Mouse (Mus musculus) stomach, postnatal 0 days (tissue): Measurements from ENCODE around the gene Smad6. TPM values are rescaled to one million over a fixed set of nuclear protein-coding genes. Genes with fewer than 3 reads are reported as not detected.
A peak's percentile ranks its signal among the peaks of the same experiment; 100 is the strongest.

ENCODE experiments used
- ATAC-seq: fragments of 200-750 bp; cut with Nextera tagmentation; 2 replicates; pipeline ENCODE4 v1.8.0; 2017; ENCODE audit not compliant: low FRiP score, low TSS enrichment
- DNase-seq: peaks from one replicate; pipeline ENCODE4 v3.0.0-alpha.2; 2016; ENCODE audit warnings: low spot score
- H3K27ac ChIP-seq: fragments of 300-500 bp; sonication (generic); replicated peaks from 2 replicates; pipeline ENCODE4 v1.5.1; 2014; ENCODE audit warnings: mild to moderate bottlenecking, control low read depth
- H3K27me3 ChIP-seq: fragments of 300-500 bp; sonication (generic); 2 replicates; pipeline ENCODE4 v1.6.1; 2014; ENCODE audit warnings: low read length; ENCODE audit not compliant: control insufficient read depth, insufficient read depth
- H3K36me3 ChIP-seq: fragments of 300-500 bp; sonication (generic); 2 replicates; pipeline ENCODE4 v1.6.1; 2014; ENCODE audit warnings: low read length, mixed read lengths; ENCODE audit not compliant: control insufficient read depth, insufficient read depth
- H3K4me1 ChIP-seq: fragments of 300-500 bp; sonication (generic); replicated peaks from 2 replicates; pipeline ENCODE4 v1.6.1; 2014; ENCODE audit warnings: antibody characterized with exemption; ENCODE audit not compliant: control insufficient read depth, insufficient read depth
- H3K4me2 ChIP-seq: fragments of 300-500 bp; sonication (generic); replicated peaks from 2 replicates; pipeline ENCODE4 v1.6.1; 2014; ENCODE audit warnings: low read depth, mild to moderate bottlenecking, control low read depth, moderate library complexity
- H3K4me3 ChIP-seq: fragments of 300-500 bp; sonication (generic); 2 replicates; pipeline ENCODE4 v1.5.1; 2014; ENCODE audit warnings: low read depth, low read length, control low read depth
- H3K9ac ChIP-seq: fragments of 300-500 bp; sonication (generic); 2 replicates; pipeline ENCODE4 v1.6.1; 2014; ENCODE audit warnings: mild to moderate bottlenecking, low read length, control low read depth, mixed read lengths
- H3K9me3 ChIP-seq: fragments of 300-500 bp; sonication (generic); 2 replicates; pipeline ENCODE4 v1.6.1; 2016; ENCODE audit warnings: low read length; ENCODE audit not compliant: control insufficient read depth
- CTCF ChIP-seq: IDR thresholded peaks from 2 replicates; pipeline ENCODE4 v1.5.1; 2016; ENCODE audit warnings: antibody characterized with exemption, low read depth, mild to moderate bottlenecking, moderate library complexity
- EP300 ChIP-seq: optimal IDR thresholded peaks from 2 replicates; pipeline ENCODE3; 2016; ENCODE audit warnings: antibody characterized with exemption
- WGBS: fragments of 180-500 bp; shearing (Covaris S2); extraction: QIAGEN DNeasy Blood & Tissue Kit; methylation state at CpG from one replicate; pipeline ENCODE4 v1.1.7; 2014; 5-methylcytosine and 5-hydroxymethylcytosine counted together
- polyA plus RNA-seq: library from polyadenylated mRNA; unstranded; fragments of >200 nt; fragmentation: Nextera tagmentation; extraction: Ambion mirVana; gene quantifications from 2 replicates; pipeline ENCODE4 v1.2.1, GENCODE M21; 2015

Gene Smad6
- polyA plus RNA-seq, 1 experiment from 2014 or later, result 6.0 TPM

DNA sequence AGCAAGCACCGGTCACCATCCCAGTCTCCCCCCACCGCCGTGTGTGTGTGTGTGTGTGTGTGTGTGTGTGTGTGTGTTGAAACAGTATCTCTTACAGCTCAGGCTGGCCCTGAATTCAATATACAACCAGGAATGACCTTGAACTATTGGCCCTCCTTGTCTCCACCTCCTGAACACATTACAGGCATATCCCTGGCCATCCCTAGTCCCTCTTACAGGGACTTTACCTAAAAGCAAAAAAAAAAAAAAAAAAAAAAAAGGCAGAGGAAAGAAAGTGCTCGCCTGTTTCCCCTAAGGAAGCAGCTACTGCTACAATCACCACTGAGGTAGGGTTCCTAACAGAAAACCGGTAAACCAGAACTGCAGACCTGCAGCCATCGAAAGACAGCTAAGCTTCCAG lies 7.1 kb downstream of the Smad6 start:
- Histone ChIP-seq H3K36me3 (peaks cover 11% of the 10 kb centered on the region), H3K9me3 (no peaks in the 10 kb centered on the region), H3K4me1 (no peaks in the 10 kb centered on the region; the same call in none of the 2 replicates), H3K4me3 (no peak overlapping the region), H3K9ac (no peak overlapping the region), H3K27ac (no peak overlapping the region), H3K27me3 (no peaks in the 10 kb centered on the region), H3K4me2 (no peak overlapping the region)
- DNase-seq, result no peak
- WGBS, result 69% methylated on average over 6 of the region's 6 CpGs
- no peak for ATAC-seq
- no peak for TF ChIP-seq CTCF
- no peak for TF ChIP-seq EP300

DNA sequence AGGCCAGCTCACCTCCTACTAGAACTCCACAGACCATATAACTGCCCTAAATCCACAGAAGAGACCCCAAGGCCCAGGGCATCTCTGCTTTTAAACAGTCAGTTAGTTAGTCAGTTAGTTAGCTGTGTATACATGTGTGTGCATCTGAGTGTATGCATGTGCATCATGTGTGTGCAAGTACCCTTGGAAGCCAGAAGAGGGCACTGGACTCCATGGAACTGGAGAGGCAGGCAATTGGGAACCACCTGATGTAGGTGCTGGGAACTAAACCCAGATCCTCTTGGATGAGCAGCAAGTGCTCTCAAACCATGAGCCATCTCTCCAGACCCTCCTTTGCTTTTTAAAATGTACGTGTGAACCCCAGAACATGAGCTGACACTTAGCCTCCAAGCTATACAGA lies 10.5 kb downstream of the Smad6 start:
- ATAC-seq (no peak), DNase-seq (no peak)
- no peak overlapping the region for H3K9ac ChIP-seq
- H3K27me3 ChIP-seq, result no peaks in the 10 kb centered on the region
- no peak overlapping the region for H3K4me2 ChIP-seq
- 100% methylated on average over 1 of the region's 1 CpGs for WGBS
- no peaks in the 10 kb centered on the region for H3K9me3 ChIP-seq
- TF ChIP-seq EP300 (no peak), CTCF (peak; percentile 47; the same call in 1 of the 2 replicates)
- no peak overlapping the region for H3K27ac ChIP-seq
- H3K4me3 ChIP-seq, result no peak overlapping the region
- H3K4me1 ChIP-seq, result no peaks in the 10 kb centered on the region
- H3K36me3 ChIP-seq, result peaks cover 11% of the 10 kb centered on the region

DNA sequence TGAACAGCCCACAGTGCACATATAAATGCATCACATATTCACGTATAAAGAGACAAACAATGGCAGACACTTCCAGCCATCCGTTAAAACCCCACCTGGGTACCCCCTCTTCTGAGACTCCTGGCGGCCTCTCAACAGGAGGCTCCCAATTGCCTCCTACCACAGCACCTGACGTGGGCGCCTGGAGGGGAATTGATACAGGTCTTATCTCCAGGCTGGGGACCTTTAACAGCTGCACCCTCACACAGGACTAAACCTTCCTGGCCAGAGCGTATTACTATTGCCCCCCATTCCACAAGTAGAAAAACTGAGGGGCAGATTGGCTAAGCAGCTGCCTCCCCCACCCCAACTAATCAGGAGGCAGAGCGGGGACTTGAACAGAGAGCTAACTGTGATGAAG lies 18.9 kb downstream of the Smad6 start:
- no peak overlapping the region for H3K4me2 ChIP-seq
- no peak overlapping the region for H3K9ac ChIP-seq
- TF ChIP-seq CTCF (no peak), EP300 (no peak)
- no peak for ATAC-seq
- peaks cover 4% of the 10 kb centered on the region; the same call in 1 of the 2 replicates for H3K36me3 ChIP-seq
- no peaks in the 10 kb centered on the region for H3K4me1 ChIP-seq
- 82% methylated on average over 7 of the region's 7 CpGs for WGBS
- no peak overlapping the region for H3K27ac ChIP-seq
- no peak for DNase-seq
- H3K4me3 ChIP-seq, result no peak overlapping the region
- no peaks in the 10 kb centered on the region for H3K27me3 ChIP-seq
- H3K9me3 ChIP-seq, result no peaks in the 10 kb centered on the region

DNA sequence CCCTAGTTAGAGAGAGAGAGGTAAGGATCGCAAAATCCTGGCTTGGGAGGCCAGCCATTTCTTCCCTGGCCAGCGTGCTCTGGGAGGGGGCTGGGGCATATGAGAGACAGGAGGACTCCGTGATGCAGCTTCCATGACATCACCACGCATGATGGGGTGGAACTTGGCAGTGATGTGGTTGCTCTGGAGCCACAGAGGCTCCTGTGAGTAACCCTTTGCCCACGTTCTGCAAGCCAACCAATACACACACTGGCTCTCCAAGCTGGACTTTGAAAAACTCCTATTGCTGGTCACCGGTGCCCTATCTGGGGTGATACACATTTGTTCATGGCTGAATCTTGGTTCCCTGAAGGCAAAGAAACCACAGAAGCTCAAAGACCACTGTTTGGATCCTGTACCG lies 20.8 kb downstream of the Smad6 start:
- H3K9me3 ChIP-seq, result no peaks in the 10 kb centered on the region
- DNase-seq (no peak), ATAC-seq (no peak)
- no peaks in the 10 kb centered on the region for H3K27me3 ChIP-seq
- H3K4me1 ChIP-seq, result no peaks in the 10 kb centered on the region
- H3K27ac ChIP-seq, result no peak overlapping the region
- TF ChIP-seq EP300 (no peak), CTCF (no peak)
- H3K4me2 ChIP-seq, result no peak overlapping the region
- no peak overlapping the region for H3K9ac ChIP-seq
- peaks cover 2% of the 10 kb centered on the region; the same call in 1 of the 2 replicates for H3K36me3 ChIP-seq
- H3K4me3 ChIP-seq, result no peak overlapping the region
- WGBS, result 82% methylated on average over 7 of the region's 7 CpGs

DNA sequence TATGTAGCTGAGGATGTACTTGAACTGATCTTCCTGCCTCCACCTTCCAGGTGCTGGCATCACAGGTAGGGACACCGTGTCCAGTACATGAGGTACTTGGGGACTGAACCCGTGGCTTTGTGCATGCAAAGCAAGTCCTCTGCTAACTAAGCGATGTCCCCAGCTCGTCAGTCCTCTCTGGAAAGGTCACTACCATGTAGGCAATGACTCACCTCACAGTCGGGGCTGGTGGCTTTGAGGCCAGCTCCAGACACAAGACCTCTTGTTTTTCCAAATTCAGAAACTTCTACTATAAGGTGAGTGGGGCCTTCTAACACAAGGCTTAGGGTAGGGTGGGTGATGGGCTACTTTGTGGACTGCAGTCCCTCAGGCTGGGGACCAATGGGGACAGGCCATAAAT lies 21.8 kb downstream of the Smad6 start:
- Histone ChIP-seq H3K27ac (no peak overlapping the region), H3K4me3 (no peak overlapping the region), H3K9ac (no peak overlapping the region), H3K36me3 (peaks cover 2% of the 10 kb centered on the region; the same call in 1 of the 2 replicates), H3K4me1 (no peaks in the 10 kb centered on the region), H3K4me2 (no peak overlapping the region), H3K27me3 (no peaks in the 10 kb centered on the region), H3K9me3 (no peaks in the 10 kb centered on the region)
- WGBS, result 81% methylated on average over 5 of the region's 5 CpGs
- DNase-seq (no peak), ATAC-seq (no peak)
- TF ChIP-seq CTCF (no peak), EP300 (no peak)

DNA sequence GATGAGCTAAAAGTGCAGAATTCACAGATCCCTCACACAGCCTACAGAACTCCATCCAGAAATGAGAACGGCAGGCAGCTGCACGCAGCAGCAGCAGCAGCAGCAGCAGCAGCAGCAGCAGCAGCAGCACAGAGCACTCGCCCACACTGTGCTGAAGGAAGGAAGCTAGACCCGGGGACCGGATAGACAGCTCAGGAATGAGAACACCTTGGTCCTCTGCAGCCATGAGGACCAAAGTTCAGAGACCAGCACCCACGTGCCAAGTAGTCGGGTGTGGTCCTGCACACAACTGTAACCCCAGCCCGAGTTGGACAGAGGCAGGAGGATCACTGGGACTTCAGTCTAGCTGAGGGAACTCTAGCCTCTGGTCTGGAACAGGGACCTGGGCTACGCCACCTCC lies 22.7 kb downstream of the Smad6 start:
- H3K9me3 ChIP-seq, result no peaks in the 10 kb centered on the region
- H3K27ac ChIP-seq, result no peak overlapping the region
- DNase-seq (no peak), ATAC-seq (no peak)
- H3K36me3 ChIP-seq, result peaks cover 2% of the 10 kb centered on the region; the same call in 1 of the 2 replicates
- 61% methylated on average over 9 of the region's 9 CpGs for WGBS
- H3K4me1 ChIP-seq, result no peaks in the 10 kb centered on the region
- H3K27me3 ChIP-seq, result no peaks in the 10 kb centered on the region
- H3K4me2 ChIP-seq, result no peak overlapping the region
- no peak overlapping the region for H3K9ac ChIP-seq
- TF ChIP-seq EP300, result no peak
- TF ChIP-seq CTCF, result no peak
- H3K4me3 ChIP-seq, result no peak overlapping the region
